Mouse (Mus musculus) limb, embryonic 14.5 days (tissue): ENCODE results near the gene App. TPM values are rescaled to one million over a fixed set of nuclear protein-coding genes. Genes with fewer than 3 reads are reported as not detected.

Experiments
- ATAC-seq: fragments of 200-750 bp; cut with Nextera tagmentation; 2 replicates; pipeline ENCODE4 v1.8.0; 2017; ENCODE audit warnings: low read depth, moderate number of reproducible peaks, moderate TSS enrichment; ENCODE audit not compliant: low FRiP score
- DNase-seq: peaks from one replicate; pipeline ENCODE4 v3.0.0-alpha.2; 2015; ENCODE audit warnings: low spot score
- H3K27ac ChIP-seq: fragments of 300-500 bp; sonication (generic); replicated peaks from 2 replicates; pipeline ENCODE4 v1.5.1; 2014; ENCODE audit warnings: low read depth, mild to moderate bottlenecking, low read length, moderate library complexity, mixed read lengths
- H3K27me3 ChIP-seq: fragments of 300-500 bp; sonication (generic); 2 replicates; pipeline ENCODE4 v1.6.1; 2014; ENCODE audit warnings: low read length, mixed read lengths; ENCODE audit not compliant: control insufficient read depth, insufficient read depth
- H3K36me3 ChIP-seq: fragments of 300-500 bp; sonication (generic); 2 replicates; pipeline ENCODE4 v1.6.1; 2014; ENCODE audit warnings: mild to moderate bottlenecking, low read length, moderate library complexity, mixed read lengths; ENCODE audit not compliant: control insufficient read depth, insufficient read depth
- H3K4me1 ChIP-seq: fragments of 300-500 bp; sonication (generic); 2 replicates; pipeline ENCODE4 v1.6.1; 2014; ENCODE audit warnings: antibody characterized with exemption, low read length, mixed read lengths; ENCODE audit not compliant: control insufficient read depth, insufficient read depth
- H3K4me2 ChIP-seq: fragments of 300-500 bp; sonication (generic); replicated peaks from 2 replicates; pipeline ENCODE4 v1.6.1; 2014; ENCODE audit warnings: low read depth, mild to moderate bottlenecking, low read length, moderate library complexity; ENCODE audit not compliant: severe bottlenecking
- H3K4me3 ChIP-seq: fragments of 300-500 bp; sonication (generic); replicated peaks from 2 replicates; pipeline ENCODE4 v1.5.1; 2014; ENCODE audit warnings: low read length
- H3K9ac ChIP-seq: fragments of 300-500 bp; sonication (generic); 2 replicates; pipeline ENCODE4 v1.6.1; 2014; ENCODE audit warnings: mild to moderate bottlenecking, low read depth, low read length, moderate library complexity; ENCODE audit not compliant: severe bottlenecking
- H3K9me3 ChIP-seq: fragments of 300-500 bp; sonication (generic); 2 replicates; pipeline ENCODE4 v1.6.1; 2016; ENCODE audit warnings: low read length; ENCODE audit not compliant: control insufficient read depth
- POLR2A ChIP-seq: fragments of 200-500 bp; IDR thresholded peaks from 2 replicates; pipeline ENCODE4 v1.8.0; 2012; ENCODE audit warnings: inconsistent platforms, mild to moderate bottlenecking, moderate library complexity, borderline replicate concordance; ENCODE audit not compliant: insufficient read depth, insufficient read length; ENCODE audit errors: extremely low read depth
- WGBS: fragments of 180-500 bp; shearing (Covaris S2); extraction: QIAGEN DNeasy Blood & Tissue Kit; methylation state at CpG from one replicate; pipeline ENCODE4 v1.1.7; 2014; 5-methylcytosine and 5-hydroxymethylcytosine counted together
- polyA plus RNA-seq, 2 experiments: library from polyadenylated mRNA; depleted of rRNA in 1 of 2; stranded (reverse) in 1 of 2; unstranded in 1 of 2; fragments of >200 nt; fragmentation: Nextera tagmentation in 1 of 2; extraction: Ambion mirVana in 1 of 2; gene quantifications; 2 replicates each; pipeline versions ENCODE4 v1.2.1 to v1.2.3; 2012 to 2014

App gene
- polyA plus RNA-seq, 2 experiments = 206 to 326 TPM

DNA sequence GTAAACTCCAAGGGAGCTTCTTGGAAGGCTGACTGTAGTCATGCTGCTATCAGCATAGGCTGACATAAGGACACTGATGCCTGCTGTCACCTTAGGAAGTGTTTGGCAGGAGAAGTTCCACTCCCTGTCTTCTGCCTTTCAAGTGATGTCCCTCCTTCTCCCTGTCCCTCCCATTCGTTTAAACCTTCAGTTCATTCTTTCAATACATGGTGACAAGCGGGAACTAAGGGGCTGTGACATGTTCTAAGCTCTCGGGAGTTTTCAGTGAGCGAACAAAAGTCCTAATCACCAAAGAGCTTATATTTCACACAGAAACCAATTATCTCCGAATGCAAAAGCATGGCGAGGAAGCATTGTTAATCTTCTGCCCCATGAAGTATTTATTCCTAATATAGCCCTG, 77.2 kb downstream of the App start:
- TF ChIP-seq POLR2A = no peak
- Histone ChIP-seq H3K27me3 (no peaks in the 10 kb centered on the region), H3K4me3 (no peak overlapping the region), H3K36me3 (peaks cover 3% of the 10 kb centered on the region; the same call in 1 of the 2 replicates), H3K4me1 (peaks cover 11% of the 10 kb centered on the region; the same call in 1 of the 2 replicates), H3K9me3 (no peaks in the 10 kb centered on the region), H3K4me2 (no peak overlapping the region), H3K9ac (no peak overlapping the region), H3K27ac (no peak overlapping the region)
- WGBS = 87% methylated on average over 6 of the region's 6 CpGs
- ATAC-seq (no peak), DNase-seq (no peak)

- peaks cover 14% of the 10 kb centered on the region; the same call in 1 of the 2 replicates for H3K4me1 ChIP-seq
- peaks cover 3% of the 10 kb centered on the region; the same call in 1 of the 2 replicates for H3K36me3 ChIP-seq
- no peak overlapping the region for H3K4me3 ChIP-seq
- H3K27ac ChIP-seq = no peak overlapping the region
- DNase-seq (no peak), ATAC-seq (no peak)
- no peak overlapping the region for H3K9ac ChIP-seq
- no peaks in the 10 kb centered on the region for H3K9me3 ChIP-seq
- no peak overlapping the region for H3K4me2 ChIP-seq
- no peak for TF ChIP-seq POLR2A
- 89% methylated on average over 2 of the region's 2 CpGs for WGBS
- H3K27me3 ChIP-seq = no peaks in the 10 kb centered on the region
Measured at GRCm38 (mm10) chr16:85095923-85096322, 77.6 kb downstream of the App start.

GRCm38 (mm10) chr16:85092644-85093091, 80.9 kb downstream of the App start:
- H3K36me3 ChIP-seq = peaks cover 2% of the 10 kb centered on the region; the same call in 1 of the 2 replicates
- TF ChIP-seq POLR2A = no peak
- H3K4me3 ChIP-seq = no peak overlapping the region
- 72% methylated on average over 9 of the region's 9 CpGs for WGBS
- peaks cover 17% of the 10 kb centered on the region; the same call in 1 of the 2 replicates for H3K4me1 ChIP-seq
- no peak overlapping the region for H3K9ac ChIP-seq
- H3K9me3 ChIP-seq = no peaks in the 10 kb centered on the region
- ATAC-seq = no peak
- no peak overlapping the region for H3K27ac ChIP-seq
- DNase-seq = no peak
- H3K4me2 ChIP-seq = no peak overlapping the region
- no peaks in the 10 kb centered on the region for H3K27me3 ChIP-seq

DNA sequence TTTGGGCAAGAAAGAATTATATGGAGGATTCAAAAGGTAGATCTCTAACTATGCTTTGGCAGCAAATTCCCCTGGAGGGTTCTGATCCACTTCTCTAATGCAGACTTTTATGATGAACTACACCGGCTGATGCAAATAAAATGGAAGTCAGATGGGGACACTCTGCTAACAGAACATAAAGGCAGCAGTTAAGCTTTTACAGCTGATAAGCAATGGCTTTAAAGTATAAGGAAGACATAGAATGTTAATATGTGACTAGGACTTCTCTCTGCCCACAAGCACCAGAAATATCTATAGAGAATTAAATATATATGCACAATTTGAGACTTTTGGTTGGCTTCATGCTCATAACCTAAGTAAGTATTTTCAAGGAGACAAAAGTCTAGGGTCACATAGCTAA, 81.4 kb downstream of the App start:
- H3K27me3 ChIP-seq = no peaks in the 10 kb centered on the region
- no peak overlapping the region for H3K9ac ChIP-seq
- H3K4me1 ChIP-seq = peaks cover 17% of the 10 kb centered on the region; the same call in 1 of the 2 replicates
- H3K36me3 ChIP-seq = no peaks in the 10 kb centered on the region
- H3K4me3 ChIP-seq = no peak overlapping the region
- H3K4me2 ChIP-seq = no peak overlapping the region
- no peak overlapping the region for H3K27ac ChIP-seq
- no peaks in the 10 kb centered on the region for H3K9me3 ChIP-seq
- DNase-seq = no peak
- no peak for TF ChIP-seq POLR2A
- WGBS = 23% methylated on average over 1 of the region's 1 CpGs
- ATAC-seq = no peak

DNA sequence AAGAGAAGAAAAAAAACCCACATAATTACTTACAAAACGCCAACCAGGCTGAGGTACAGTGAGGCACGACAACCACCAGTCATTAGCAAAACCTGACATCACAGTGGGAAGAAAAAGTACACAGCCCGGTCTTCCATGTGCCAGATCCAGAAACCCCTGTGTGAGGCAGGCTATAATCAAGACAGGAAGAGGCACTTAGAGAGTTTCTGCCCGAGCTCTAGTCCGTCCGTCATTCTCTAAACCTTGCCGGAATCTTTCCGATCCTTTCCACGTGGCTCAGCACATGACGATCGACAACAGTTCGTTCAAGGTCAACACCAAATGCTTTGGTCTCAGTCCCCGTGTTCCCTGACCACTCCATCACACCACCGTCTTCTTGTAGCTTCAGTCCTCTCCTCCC, 82.6 kb downstream of the App start:
- no peak for TF ChIP-seq POLR2A
- H3K9ac ChIP-seq = no peak overlapping the region
- H3K27ac ChIP-seq = no peak overlapping the region
- peaks cover 17% of the 10 kb centered on the region; the same call in 1 of the 2 replicates for H3K4me1 ChIP-seq
- no peaks in the 10 kb centered on the region for H3K27me3 ChIP-seq
- ATAC-seq (no peak), DNase-seq (no peak)
- WGBS = 61% methylated on average over 14 of the region's 14 CpGs
- H3K36me3 ChIP-seq = no peaks in the 10 kb centered on the region
- H3K9me3 ChIP-seq = no peaks in the 10 kb centered on the region
- H3K4me2 ChIP-seq = no peak overlapping the region
- no peak overlapping the region for H3K4me3 ChIP-seq
